Mouse (Mus musculus) bone marrow, adult 2 months (tissue): ENCODE measurements around the gene Acss3. TPM values are rescaled to one million over a fixed set of nuclear protein-coding genes. Genes with fewer than 3 reads are reported as not detected.

Experiments used
- H3K27ac ChIP-seq: fragments of 200-500 bp; 2 replicates; pipeline ENCODE4 v1.5.1; 2012; ENCODE audit warnings: low read depth, mild to moderate bottlenecking, control low read depth, inconsistent platforms, low read length; ENCODE audit not compliant: control insufficient read depth, poor library complexity, insufficient read depth
- H3K4me1 ChIP-seq: fragments of 200-500 bp; 2 replicates; pipeline ENCODE4 v1.6.1; 2011; ENCODE audit warnings: low read length; ENCODE audit not compliant: control insufficient read depth, insufficient read depth
- H3K4me3 ChIP-seq: fragments of 200-500 bp; replicated peaks from 2 replicates; pipeline ENCODE3; 2011; ENCODE audit warnings: mild to moderate bottlenecking, low read depth, low read length, control low read depth; ENCODE audit not compliant: control insufficient read depth
- CTCF ChIP-seq: fragments of 200-500 bp; IDR thresholded peaks from 2 replicates; pipeline ENCODE4 v1.5.1; 2011; ENCODE audit warnings: low read length, control low read depth; ENCODE audit not compliant: control insufficient read depth, insufficient read depth
- POLR2A ChIP-seq: fragments of 200-500 bp; IDR thresholded peaks from 2 replicates; pipeline ENCODE4 v1.6.1; 2011; ENCODE audit warnings: low read depth, mild to moderate bottlenecking, control low read depth, low read length, borderline replicate concordance; ENCODE audit not compliant: control insufficient read depth
- WGBS: fragments of 180-500 bp; shearing (Covaris S2); methylation state at CpG from one replicate; pipeline ENCODE4 v1.1.7; 2018; 5-methylcytosine and 5-hydroxymethylcytosine counted together
- polyA plus RNA-seq: library from polyadenylated mRNA; stranded (reverse); fragments of >200 nt; gene quantifications from 2 replicates; pipeline ENCODE4 v1.2.4, GENCODE M21; 2011; ENCODE audit warnings: low replicate concordance; ENCODE audit not compliant: missing spikeins, insufficient read depth, insufficient read length

Gene Acss3
- polyA plus RNA-seq, 1 experiment = 1.9 TPM

GRCm38 (mm10) chr10:106959026-106959425 is 164.4 kb downstream of the Acss3 start:
- Histone ChIP-seq H3K27ac (no peak overlapping the region), H3K4me1 (no peaks in the 10 kb centered on the region), H3K4me3 (no peak overlapping the region)
- 66% methylated on average over 3 of the region's 3 CpGs for WGBS
- no peak for TF ChIP-seq CTCF
- TF ChIP-seq POLR2A = no peak

- WGBS = 68% methylated on average over 5 of the region's 5 CpGs
- TF ChIP-seq POLR2A (no peak), CTCF (no peak)
- H3K4me3 ChIP-seq = no peak overlapping the region
- no peak overlapping the region for H3K27ac ChIP-seq
- H3K4me1 ChIP-seq = no peaks in the 10 kb centered on the region
These were observed 182.1 kb downstream of the Acss3 start for GRCm38 (mm10) chr10:106941380-106941779.

GRCm38 (mm10) chr10:106939441-106939840 is 184.0 kb downstream of the Acss3 start:
- H3K4me3 ChIP-seq = no peak overlapping the region
- H3K27ac ChIP-seq = no peak overlapping the region
- 50% methylated on average over 1 of the region's 1 CpGs for WGBS
- no peak for TF ChIP-seq CTCF
- no peak for TF ChIP-seq POLR2A
- H3K4me1 ChIP-seq = no peaks in the 10 kb centered on the region

- no peak overlapping the region for H3K27ac ChIP-seq
- no peak overlapping the region for H3K4me3 ChIP-seq
- WGBS = 81% methylated on average over 3 of the region's 3 CpGs
- TF ChIP-seq POLR2A (no peak), CTCF (no peak)
- no peaks in the 10 kb centered on the region for H3K4me1 ChIP-seq
These were observed 184.6 kb downstream of the Acss3 start for GRCm38 (mm10) chr10:106938851-106939250.

GRCm38 (mm10) chr10:106936996-106937395 is 186.5 kb downstream of the Acss3 start:
- no peak overlapping the region for H3K4me3 ChIP-seq
- no peaks in the 10 kb centered on the region for H3K4me1 ChIP-seq
- no peak overlapping the region for H3K27ac ChIP-seq
- WGBS = 78% methylated on average over 7 of the region's 7 CpGs
- TF ChIP-seq POLR2A (no peak), CTCF (no peak)

- no peaks in the 10 kb centered on the region for H3K4me1 ChIP-seq
- H3K27ac ChIP-seq = no peak overlapping the region
- TF ChIP-seq CTCF (no peak), POLR2A (no peak)
- H3K4me3 ChIP-seq = no peak overlapping the region
- 9% methylated on average over 13 of the region's 13 CpGs for WGBS
These were observed 190.8 kb downstream of the Acss3 start for GRCm38 (mm10) chr10:106932571-106933073.

- Histone ChIP-seq H3K4me1 (no peaks in the 10 kb centered on the region), H3K27ac (no peak overlapping the region), H3K4me3 (no peak overlapping the region)
- no peak for TF ChIP-seq CTCF
- TF ChIP-seq POLR2A = no peak
- WGBS = 76% methylated on average over 9 of the region's 9 CpGs
These were observed 194.7 kb downstream of the Acss3 start for GRCm38 (mm10) chr10:106928576-106929332.

- Histone ChIP-seq H3K4me1 (no peaks in the 10 kb centered on the region), H3K27ac (no peak overlapping the region), H3K4me3 (no peak overlapping the region)
- 75% methylated on average over 3 of the region's 3 CpGs for WGBS
- TF ChIP-seq POLR2A (no peak), CTCF (no peak)
These were observed 198.7 kb downstream of the Acss3 start for GRCm38 (mm10) chr10:106924798-106925197.

- Histone ChIP-seq H3K4me1 (no peaks in the 10 kb centered on the region), H3K4me3 (no peak overlapping the region), H3K27ac (no peak overlapping the region)
- TF ChIP-seq POLR2A (no peak), CTCF (no peak)
- WGBS = 78% methylated on average over 5 of the region's 5 CpGs
These were observed 199.1 kb downstream of the Acss3 start for GRCm38 (mm10) chr10:106924334-106924733.
